Mouse (Mus musculus) layer of hippocampus, adult 8-10 months (tissue): ENCODE data around the gene S100a1. TPM values are rescaled to one million over a fixed set of nuclear protein-coding genes. Genes with fewer than 3 reads are reported as not detected.
A peak's percentile ranks its signal among the peaks of the same experiment; 100 is the strongest.

Experiments
- DNase-seq, 2 experiments: peaks; one replicate each; pipeline ENCODE4 v3.0.0; 2022; ENCODE audit warnings: low spot score in 2 of 2
- total RNA-seq, 4 experiments: library from RNA; stranded (reverse); gene quantifications; 2 replicates each; pipeline ENCODE4 v1.2.4; 2022

S100a1 gene
- 100 to 1,000 TPM in 2 of 4 experiments, 10 to 100 TPM in 2; 87.1 to 154 (median 123) TPM for total RNA-seq

- DNase-seq, result peak; percentile 36 to 54
Measured at GRCm38 (mm10) chr3:90513796-90514590, at the start of gene S100a1, which contains the start of gene S100a13. S100a1 (minus strand) TSS chr3:90514392. S100a13 (plus strand) TSS chr3:90514435.

GRCm38 (mm10) chr3:90560008-90560628 is 45.9 kb upstream of the S100a1 start, which contains the start of gene S100a3:
S100a3 (plus strand) TSS chr3:90560578.
- DNase-seq, result no peak

DNA sequence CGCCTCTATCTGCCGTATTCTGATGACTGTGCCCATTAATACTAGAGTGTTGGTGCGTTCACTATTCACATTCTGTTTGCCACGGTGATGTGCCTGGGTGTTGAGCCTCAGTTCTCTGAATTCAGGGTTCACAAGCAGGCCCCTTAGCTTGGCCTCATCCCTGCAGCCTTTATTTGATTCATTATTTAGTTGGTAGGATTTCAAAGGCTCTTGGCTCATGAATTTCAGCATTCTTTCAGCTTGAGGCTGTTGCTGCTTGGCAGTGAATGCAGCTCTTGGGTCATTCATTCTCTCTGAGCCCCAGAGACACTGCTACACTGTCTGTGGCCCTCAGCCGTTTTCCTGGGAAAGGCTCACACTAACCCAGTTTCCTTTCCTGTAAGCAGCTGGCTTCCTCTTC is 41.8 kb upstream of the S100a1 start:
- DNase-seq, result peak; percentile 61 to 69

DNA sequence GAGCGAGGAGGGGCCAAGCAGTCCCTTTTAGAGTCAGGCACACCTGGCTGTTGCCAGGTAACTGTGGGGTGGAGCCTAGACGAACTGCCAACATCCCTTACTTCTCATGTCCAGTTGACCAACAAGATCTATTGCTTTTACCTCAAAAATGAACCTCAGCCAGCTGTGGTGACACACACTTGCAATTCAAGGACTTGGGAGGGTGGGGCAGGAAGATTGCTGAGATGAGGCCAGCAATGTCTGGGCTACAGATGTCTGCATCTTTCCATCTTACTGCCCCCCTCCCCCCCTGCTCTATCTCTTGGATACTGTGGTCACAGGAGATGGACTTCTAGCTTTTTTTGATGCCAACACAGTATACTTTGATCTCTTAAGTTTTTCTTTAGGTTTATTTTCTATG is 38.0 kb upstream of the S100a1 start:
- no peak for DNase-seq

DNA sequence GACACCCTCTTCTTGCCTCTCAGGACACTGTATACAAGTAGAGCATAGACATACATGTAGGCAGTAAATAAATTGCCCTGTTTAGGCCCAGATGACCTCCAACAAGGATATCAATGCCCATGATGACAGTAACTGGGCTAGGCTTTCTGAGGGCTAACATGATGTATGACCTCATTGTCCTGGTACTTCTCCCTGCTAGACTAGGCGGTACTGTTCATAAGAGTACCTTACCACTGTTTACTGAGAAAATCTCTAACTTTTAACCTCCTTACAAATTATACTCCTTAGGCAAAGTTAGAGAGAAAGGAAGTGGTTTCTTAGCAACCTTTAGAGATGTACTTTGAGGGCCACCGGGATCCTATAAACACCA is 36.2 kb upstream of the S100a1 start:
- DNase-seq, result no peak

GRCm38 (mm10) chr3:90549676-90550420 is 35.7 kb upstream of the S100a1 start:
- DNase-seq, result no peak

- DNase-seq, result peak; percentile 52 to 76
Measured at GRCm38 (mm10) chr3:90540904-90541303, 26.7 kb upstream of the S100a1 start.

- no peak for DNase-seq
Measured at GRCm38 (mm10) chr3:90537905-90538296, 23.7 kb upstream of the S100a1 start.

- DNase-seq, result peak in 1 of 2 experiments; percentile 48
Measured at GRCm38 (mm10) chr3:90537141-90537904, 23.1 kb upstream of the S100a1 start, which contains the start of gene S100a16. S100a16 (plus strand) TSS chr3:90537254.

DNA sequence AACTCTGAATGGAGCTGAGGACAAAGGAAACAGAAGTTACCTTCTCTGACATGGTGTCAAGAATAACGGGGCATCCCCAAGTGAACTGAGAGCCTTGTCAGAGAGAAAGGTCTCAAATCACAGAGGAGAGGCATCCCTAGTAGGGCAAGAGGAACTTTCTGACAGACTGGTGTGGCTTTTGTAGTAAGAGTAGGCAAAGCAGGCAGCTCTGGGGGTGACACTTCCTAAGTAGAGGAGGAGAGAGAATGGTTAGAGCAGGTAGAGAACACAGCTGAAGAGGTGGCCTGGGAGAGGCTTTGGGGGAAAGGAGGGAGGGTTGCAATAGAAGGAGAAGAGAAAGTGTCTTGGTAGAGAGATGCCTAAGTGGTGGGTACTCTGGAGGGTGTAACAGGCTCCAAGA is 21.3 kb upstream of the S100a1 start:
- DNase-seq, result no peak

- no peak for DNase-seq
Measured at GRCm38 (mm10) chr3:90531713-90532112, 17.5 kb upstream of the S100a1 start.

GRCm38 (mm10) chr3:90527291-90527873 is 13.2 kb upstream of the S100a1 start:
- no peak for DNase-seq

DNA sequence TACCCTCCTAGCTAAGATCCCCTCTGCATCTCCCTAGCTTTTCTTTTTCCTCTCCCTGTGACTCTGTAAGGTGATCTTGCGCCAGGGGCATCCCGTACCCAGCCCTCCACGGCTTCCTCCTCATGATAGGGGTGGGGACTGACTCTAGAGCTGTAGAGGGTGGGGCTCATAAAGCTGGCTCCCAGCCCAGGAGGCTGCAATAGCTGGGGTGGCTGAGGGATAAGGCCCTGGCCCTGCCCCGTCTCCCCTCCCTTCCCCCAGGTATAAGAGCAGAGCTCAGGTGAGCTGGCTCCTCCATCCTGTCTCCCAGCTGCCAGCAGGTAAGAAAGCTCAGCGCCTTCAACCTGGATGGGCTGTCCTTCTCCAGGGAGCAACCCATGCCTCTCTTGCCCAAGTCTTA is 12.4 kb upstream of the S100a1 start, which contains the start of gene S100a14:
Gene S100a14, plus strand, starts transcription at position 277 of the 400 bp plus-strand sequence.
- no peak for DNase-seq

- DNase-seq, result no peak
Measured at GRCm38 (mm10) chr3:90526076-90526475, 11.9 kb upstream of the S100a1 start.

DNA sequence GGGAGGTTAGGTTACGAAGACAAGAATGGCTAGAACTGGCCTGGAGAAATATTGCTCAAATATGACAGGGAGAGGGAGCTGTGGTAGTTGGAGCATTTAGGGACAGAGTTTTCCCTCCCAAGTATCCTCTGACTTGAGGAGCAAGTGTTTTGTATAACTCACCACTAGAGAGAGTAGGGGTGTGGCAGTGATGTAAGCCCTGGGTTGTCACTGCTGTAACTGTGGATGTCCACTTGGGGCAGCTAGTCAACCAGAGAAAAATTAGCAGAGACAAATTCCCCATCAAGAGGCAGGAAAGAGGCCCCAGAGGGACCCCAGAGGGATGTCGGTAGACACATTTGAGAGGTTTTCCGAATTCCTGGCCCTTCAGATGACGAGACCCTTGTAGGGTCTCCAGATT is 11.2 kb upstream of the S100a1 start:
- DNase-seq, result peak; percentile 55 to 63

DNA sequence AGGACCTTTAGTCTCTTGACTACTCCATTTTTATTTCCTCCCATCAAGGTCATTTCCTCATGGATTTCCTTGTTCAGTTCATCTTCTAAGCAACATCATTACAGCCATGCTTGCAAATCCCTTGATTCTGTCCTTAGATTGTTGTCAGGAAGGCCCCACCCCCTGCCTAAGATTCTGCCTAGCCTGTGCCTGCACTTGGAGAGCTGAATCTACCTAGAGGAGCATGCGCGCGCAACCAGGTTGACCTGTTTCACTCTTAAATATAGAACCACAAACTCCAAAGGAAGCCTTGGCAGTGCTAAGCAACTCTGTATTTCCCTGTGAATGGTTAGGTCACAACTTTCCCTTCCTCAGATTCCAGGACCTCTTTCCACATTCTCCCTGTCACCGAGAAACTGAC is 3.5 kb upstream of the S100a1 start:
- DNase-seq, result no peak

DNA sequence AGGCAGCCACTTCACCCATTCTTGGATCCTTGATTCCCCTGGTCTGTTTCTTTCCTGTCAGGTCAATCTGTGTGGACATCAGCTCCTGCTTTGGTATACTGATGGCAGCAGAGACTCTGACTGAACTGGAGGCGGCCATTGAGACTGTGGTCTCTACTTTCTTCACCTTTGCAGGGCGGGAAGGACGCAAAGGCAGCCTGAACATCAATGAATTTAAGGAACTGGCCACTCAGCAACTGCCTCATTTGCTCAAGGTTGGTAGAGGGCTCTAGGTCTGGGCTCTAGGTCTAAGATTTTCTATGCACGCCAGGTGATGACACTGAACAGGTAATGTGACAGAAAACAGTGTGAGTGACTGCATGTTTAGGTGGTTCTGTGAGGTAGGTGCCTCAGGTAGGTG is 1.6 kb upstream of the S100a1 start:
- no peak for DNase-seq

GRCm38 (mm10) chr3:90515242-90515641 is 1.1 kb upstream of the S100a1 start:
- no peak for DNase-seq

- no peak for DNase-seq
Measured at GRCm38 (mm10) chr3:90514691-90515090, 499 bp upstream of the S100a1 start.

DNA sequence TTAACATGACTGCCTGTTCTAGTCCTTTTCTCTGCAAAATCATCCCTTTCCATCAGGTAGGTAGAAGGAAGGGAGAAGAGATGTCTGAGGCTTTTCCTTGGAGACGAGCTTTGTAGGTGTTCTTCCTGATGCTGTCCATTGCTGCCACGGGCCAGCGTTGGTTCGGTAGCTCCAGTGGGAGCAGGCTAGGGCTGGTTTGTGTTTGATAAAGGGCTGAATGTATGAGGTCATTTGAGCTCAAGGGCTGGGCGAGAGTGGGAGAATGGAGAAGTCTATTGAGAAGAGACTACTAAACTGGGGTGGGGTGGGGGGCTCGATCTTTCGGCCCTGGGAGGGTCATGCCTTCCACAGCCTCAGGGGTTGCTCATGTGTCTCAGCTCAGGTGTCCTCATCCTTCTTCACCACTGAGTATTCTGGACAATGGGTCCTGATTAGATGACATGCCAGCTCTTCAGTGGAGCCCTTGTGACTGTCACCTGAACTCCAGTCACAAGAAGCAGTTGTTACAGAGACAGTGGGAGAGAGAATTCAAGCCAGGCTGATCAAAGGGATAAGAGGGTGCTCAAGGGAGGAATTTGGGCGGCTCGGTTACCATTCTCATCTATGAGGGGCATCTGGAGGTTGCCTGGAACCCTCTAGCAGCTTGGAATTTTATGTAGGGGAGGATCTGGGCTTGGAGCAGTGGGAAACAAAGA is 1.1 kb downstream of the S100a1 start:
- DNase-seq, result no peak
